Comparison of ENCODE assay signal across 9 mouse cellular contexts in the genomic region with DNA sequence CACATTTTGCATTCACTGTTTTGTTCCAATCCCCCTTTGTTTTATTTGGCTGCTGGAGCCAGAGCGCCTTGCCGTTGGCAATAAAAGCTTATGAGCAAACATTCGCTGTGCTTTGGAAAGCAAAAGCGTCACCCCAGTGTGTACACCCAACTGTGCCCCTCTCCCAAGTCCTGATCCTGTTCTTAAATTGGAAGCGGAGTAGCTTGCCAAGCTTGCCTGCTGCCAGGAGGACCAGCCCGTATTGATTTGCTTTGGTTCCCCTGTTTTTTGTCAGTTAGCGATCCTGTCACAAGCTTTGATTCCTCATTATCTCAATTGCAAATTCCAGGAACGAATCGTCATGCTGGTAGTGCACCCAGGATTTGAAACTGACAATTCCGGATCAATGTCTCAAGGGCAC.
DNase-seq lines count a peak whose midpoint lies in the region; ATAC-seq and TF ChIP-seq lines count a peak whose summit lies in the region.
"Had no signal": no experiment of that assay in that cellular context is flagged by ENCODE, and none has a peak within 500 bp of the region (broad histone marks: within the 10 kb centered on the region; RNA-seq: fewer than 3 reads in every experiment).

No protein-coding gene starts in this region.

- H3K27me3 ChIP-seq in hindbrain, postnatal 0 days (ENCODE audit: insufficient read depth, low read length), result no peaks in the 10 kb centered on the region
- H3K27me3 ChIP-seq in midbrain, embryonic 13.5 days, result no peaks in the 10 kb centered on the region
- H3K27me3 ChIP-seq: heart, embryonic 13.5 days had no signal

- TF ChIP-seq CTCF in hindbrain, postnatal 0 days (IDR thresholded peaks at IDR 0.05; ENCODE audit: low read depth), result no peak

- H3K27ac ChIP-seq in hindbrain, postnatal 0 days, result no peak overlapping the region
- peak overlapping the region; percentile 74 for H3K27ac ChIP-seq in midbrain, embryonic 13.5 days
- H3K27ac ChIP-seq: heart, embryonic 13.5 days had no signal

- peak overlapping the region; percentile 53 for H3K4me2 ChIP-seq in hindbrain, postnatal 0 days (ENCODE audit: low read depth, low read length)
- H3K4me2 ChIP-seq in midbrain, embryonic 13.5 days (replicated peaks), result peak overlapping the region; percentile 44
- H3K4me2 ChIP-seq: heart, embryonic 13.5 days had no signal

- no peak overlapping the region for H3K9ac ChIP-seq in hindbrain, postnatal 0 days (replicated peaks; ENCODE audit: low read length)
- H3K9ac ChIP-seq in midbrain, embryonic 13.5 days (replicated peaks), result peak overlapping the region; percentile 39; the same call in 1 of the 2 replicates
- H3K9ac ChIP-seq: heart, embryonic 13.5 days had no signal

- peak; percentile 0 for DNase-seq in cerebellum, adult 8-10 months
- no peak for DNase-seq in cerebellum, adult 11 months
- peak; percentile 69 to 87 for DNase-seq in cerebellum, postnatal 10 days
- peak; percentile 54 for DNase-seq in hindbrain, postnatal 0 days (ENCODE audit: low spot score)
- DNase-seq in testis, postnatal 10 days (ENCODE audit: low spot score), result no peak
- no peak for DNase-seq in lung, postnatal 4 days

- H3K4me3 ChIP-seq in hindbrain, postnatal 0 days (ENCODE audit: low read length), result peak overlapping the region; percentile 9
- peak overlapping the region; percentile 24 for H3K4me3 ChIP-seq in midbrain, embryonic 13.5 days (replicated peaks)
- H3K4me3 ChIP-seq: heart, embryonic 13.5 days had no signal

- 29% methylated on average over 10 of the region's 10 CpGs for WGBS in hindbrain, postnatal 0 days
- 35% methylated on average over 10 of the region's 10 CpGs for WGBS in midbrain, embryonic 13.5 days

- H3K36me3 ChIP-seq in hindbrain, postnatal 0 days (ENCODE audit: insufficient read depth, low read length), result no peaks in the 10 kb centered on the region
- no peaks in the 10 kb centered on the region for H3K36me3 ChIP-seq in midbrain, embryonic 13.5 days
- H3K36me3 ChIP-seq: heart, embryonic 13.5 days had no signal

- no peak for ATAC-seq in hindbrain, postnatal 0 days
- ATAC-seq in midbrain, embryonic 13.5 days, result peak; percentile 85
- no peak for ATAC-seq in erythroid progenitor cell, adult 5-6 weeks (replicated peaks; ENCODE audit: low FRiP score, poor library complexity, severe bottlenecking)

- no peaks in the 10 kb centered on the region for H3K4me1 ChIP-seq in hindbrain, postnatal 0 days (ENCODE audit: insufficient read depth, low read length)
- peaks cover 5% of the 10 kb centered on the region; the same call in 1 of the 2 replicates for H3K4me1 ChIP-seq in midbrain, embryonic 13.5 days (replicated peaks)
- H3K4me1 ChIP-seq: heart, embryonic 13.5 days had no signal

- no peaks in the 10 kb centered on the region for H3K9me3 ChIP-seq in hindbrain, postnatal 0 days (ENCODE audit: low read length)
- H3K9me3 ChIP-seq in midbrain, embryonic 13.5 days, result no peaks in the 10 kb centered on the region
- H3K9me3 ChIP-seq: heart, embryonic 13.5 days had no signal

Comparison
In these comparisons a context has a peak if more than half of its experiments do, and no peak if none do; other contexts are left out.
1. DNase-seq: peak in cerebellum, adult 8-10 months (single experiment), cerebellum, postnatal 10 days (2 of 2) and hindbrain, postnatal 0 days (single experiment); none in cerebellum, adult 11 months (single experiment), testis, postnatal 10 days (single experiment) and lung, postnatal 4 days (0 of 2).